Comparison of ENCODE assay signal across 8 mouse cellular contexts in genomic region chr1:161877580-161878142, GRCm38 (mm10). TPM values are rescaled to one million over a fixed set of nuclear protein-coding genes. Genes with fewer than 3 reads are reported as not detected.
DNase-seq lines count a peak whose midpoint lies in the region; ATAC-seq lines count a peak whose summit lies in the region.

No protein-coding gene starts in this region.

- H3K4me1 ChIP-seq in megakaryocyte, embryonic 14.5 days, result peaks cover 30% of the 10 kb centered on the region
- peaks cover 25% of the 10 kb centered on the region for H3K4me1 ChIP-seq in hindbrain, embryonic 12.5 days
- H3K4me1 ChIP-seq in midbrain, embryonic 12.5 days, result peaks cover 23% of the 10 kb centered on the region

- no peaks in the 10 kb centered on the region for H3K27me3 ChIP-seq in megakaryocyte, embryonic 14.5 days (replicated peaks)
- H3K27me3 ChIP-seq in hindbrain, embryonic 12.5 days, result no peaks in the 10 kb centered on the region
- H3K27me3 ChIP-seq in midbrain, embryonic 12.5 days, result no peaks in the 10 kb centered on the region; the same call in 1 of the 2 replicates

- peak overlapping the region; percentile 96 for H3K4me3 ChIP-seq in megakaryocyte, embryonic 14.5 days (replicated peaks)
- peak overlapping the region; percentile 73 for H3K4me3 ChIP-seq in hindbrain, embryonic 12.5 days
- peak overlapping the region; percentile 89 for H3K4me3 ChIP-seq in midbrain, embryonic 12.5 days

- H3K36me3 ChIP-seq in megakaryocyte, embryonic 14.5 days (replicated peaks; ENCODE audit: low read length), result peaks cover 5% of the 10 kb centered on the region
- no peaks in the 10 kb centered on the region for H3K36me3 ChIP-seq in hindbrain, embryonic 12.5 days
- H3K36me3 ChIP-seq in midbrain, embryonic 12.5 days, result no peaks in the 10 kb centered on the region

- H3K27ac ChIP-seq in hindbrain, embryonic 12.5 days, result peak overlapping the region; percentile 48
- no peak overlapping the region for H3K27ac ChIP-seq in midbrain, embryonic 12.5 days (replicated peaks)

- peak overlapping the region; percentile 46 for H3K9ac ChIP-seq in hindbrain, embryonic 12.5 days
- peak overlapping the region; percentile 47; the same call in 1 of the 2 replicates for H3K9ac ChIP-seq in midbrain, embryonic 12.5 days (replicated peaks)

- WGBS in hindbrain, embryonic 12.5 days, result 22% methylated on average over 5 of the region's 5 CpGs
- WGBS in midbrain, embryonic 12.5 days, result 23% methylated on average over 5 of the region's 5 CpGs

- no peaks in the 10 kb centered on the region for H3K9me3 ChIP-seq in megakaryocyte, embryonic 14.5 days
- no peaks in the 10 kb centered on the region for H3K9me3 ChIP-seq in hindbrain, embryonic 12.5 days (replicated peaks)
- H3K9me3 ChIP-seq in midbrain, embryonic 12.5 days, result no peaks in the 10 kb centered on the region

- no peak for ATAC-seq in megakaryocyte, adult 5-6 weeks (ENCODE audit: poor library complexity, severe bottlenecking)
- no peak for ATAC-seq in hindbrain, embryonic 12.5 days (ENCODE audit: low FRiP score)
- ATAC-seq in midbrain, embryonic 12.5 days (ENCODE audit: low FRiP score, low read depth), result no peak
- ATAC-seq in monocyte, adult 5-6 weeks (replicated peaks; ENCODE audit: insufficient number of reproducible peaks, low FRiP score, low TSS enrichment, poor library complexity, severe bottlenecking), result no peak

- peak; percentile 21 for DNase-seq in cerebellum, adult 11 months
- no peak for DNase-seq in cerebellum, adult 9-10 months
- no peak for DNase-seq in adipocyte (ENCODE audit: low spot score)

- H3K4me2 ChIP-seq in hindbrain, embryonic 12.5 days (replicated peaks), result peak overlapping the region; percentile 58
- peak overlapping the region; percentile 56 for H3K4me2 ChIP-seq in midbrain, embryonic 12.5 days (replicated peaks)

RNA-seq across cellular contexts. Expression of gene Suco, which starts 1.2 kb away (rescaled TPM):
- polyA plus RNA-seq in megakaryocyte, embryonic 14.5 days (2012; ENCODE audit: insufficient read depth, low replicate concordance), result 1.1 and 2.6 TPM in 2 replicates
- total RNA-seq in megakaryocyte, adult 5-6 weeks (2015), result 23.0 and 26.4 TPM in 2 replicates
- 52.0 and 61.3 TPM in 2 replicates for total RNA-seq in megakaryocyte, adult 5-6 weeks (2017)
- polyA plus RNA-seq in hindbrain, embryonic 12.5 days (2016; fragmentation: Nextera tagmentation; extraction: Ambion mirVana), result 39.4 and 44.2 TPM in 2 replicates
- polyA plus RNA-seq in midbrain, embryonic 12.5 days (2016; fragmentation: Nextera tagmentation; extraction: Ambion mirVana), result 39.1 and 42.1 TPM in 2 replicates
- 123 to 163 TPM (median 160 TPM) in 3 replicates for total RNA-seq in monocyte, adult 5-6 weeks (2017)

Comparison
In these comparisons a context has a peak if more than half of its experiments do, and no peak if none do; other contexts are left out.
1. RNA of gene Suco, which starts 1.2 kb away (polyA plus RNA-seq): 39.1 to 42.1 TPM in midbrain, embryonic 12.5 days and 39.4 to 44.2 TPM in hindbrain, embryonic 12.5 days; 1.1 to 2.6 TPM in megakaryocyte, embryonic 14.5 days; every median in the first group is over 10 times any median in the second.
2. Peak in every context shown above with its lines, with median percentiles within 50 percentile points of each other: H3K4me3 ChIP-seq.